Mouse (Mus musculus): ENCODE results near the gene Dlgap1.

The Dlgap1 gene

GRCm38 (mm10) chr17:70870581-70870980, 901.7 kb downstream of the Dlgap1 start:
- DNase-seq, result no peak
